Mouse (Mus musculus): ENCODE results near the gene Serpina11.

GRCm38 (mm10) chr12:104003238-104003612, 13.5 kb upstream of the Serpina11 start:
- TF ChIP-seq GATA1 (IDR thresholded peaks at IDR 0.05; ENCODE audit: low read length) (no peak), TAL1 (IDR thresholded peaks at IDR 0.05; ENCODE audit: low read length) (no peak)
